Mouse (Mus musculus): ENCODE results near the gene Msh5. TPM values are rescaled to one million over a fixed set of nuclear protein-coding genes. Genes with fewer than 3 reads are reported as not detected.
A peak's percentile ranks its signal among the peaks of the same experiment; 100 is the strongest.

The Msh5 gene
- polyA plus RNA-seq, 1 experiment from 2014 or later: 4.2 TPM

DNA sequence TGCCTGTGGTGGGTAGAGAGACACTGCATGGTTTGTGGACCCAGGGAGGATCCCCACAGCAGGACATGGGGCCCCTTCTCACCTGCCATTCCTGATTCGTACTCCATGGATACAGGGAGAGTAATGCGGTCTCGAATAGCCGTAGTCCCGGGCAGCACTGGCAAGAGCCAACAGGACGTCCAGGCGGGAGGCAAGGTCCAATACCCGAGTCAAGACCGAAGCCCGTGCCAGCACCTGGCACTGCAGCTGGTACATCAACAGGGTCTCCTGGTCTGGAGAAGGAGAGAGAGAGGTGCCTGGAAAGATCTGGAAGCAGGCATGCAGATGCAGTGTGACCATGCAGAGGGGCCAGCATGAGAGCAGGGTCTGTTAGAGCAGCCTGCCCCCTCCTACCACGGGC, 15.3 kb downstream of the Msh5 start:
- H3K4me2 ChIP-seq (replicated peaks; ENCODE audit: low read depth, low read length): no peak overlapping the region
- H3K27ac ChIP-seq (ENCODE audit: low read depth, low read length): no peak overlapping the region
- no peaks in the 10 kb centered on the region for H3K9me3 ChIP-seq (ENCODE audit: control insufficient read depth, low read length)
- H3K9ac ChIP-seq (ENCODE audit: low read depth, low read length): no peak overlapping the region
- H3K4me1 ChIP-seq (replicated peaks; ENCODE audit: control insufficient read depth, insufficient read depth, low read length): peaks cover 11% of the 10 kb centered on the region
- H3K27me3 ChIP-seq (ENCODE audit: control insufficient read depth, insufficient read depth, low read length): no peaks in the 10 kb centered on the region
- ATAC-seq (ENCODE audit: low FRiP score) (no peak), DNase-seq (ENCODE audit: low spot score) (no peak)
- WGBS: 90% methylated on average over 11 of the region's 11 CpGs
- no peak overlapping the region for H3K4me3 ChIP-seq (ENCODE audit: low read depth, low read length)
- H3K36me3 ChIP-seq (ENCODE audit: control insufficient read depth, insufficient read depth, low read length): no peaks in the 10 kb centered on the region

DNA sequence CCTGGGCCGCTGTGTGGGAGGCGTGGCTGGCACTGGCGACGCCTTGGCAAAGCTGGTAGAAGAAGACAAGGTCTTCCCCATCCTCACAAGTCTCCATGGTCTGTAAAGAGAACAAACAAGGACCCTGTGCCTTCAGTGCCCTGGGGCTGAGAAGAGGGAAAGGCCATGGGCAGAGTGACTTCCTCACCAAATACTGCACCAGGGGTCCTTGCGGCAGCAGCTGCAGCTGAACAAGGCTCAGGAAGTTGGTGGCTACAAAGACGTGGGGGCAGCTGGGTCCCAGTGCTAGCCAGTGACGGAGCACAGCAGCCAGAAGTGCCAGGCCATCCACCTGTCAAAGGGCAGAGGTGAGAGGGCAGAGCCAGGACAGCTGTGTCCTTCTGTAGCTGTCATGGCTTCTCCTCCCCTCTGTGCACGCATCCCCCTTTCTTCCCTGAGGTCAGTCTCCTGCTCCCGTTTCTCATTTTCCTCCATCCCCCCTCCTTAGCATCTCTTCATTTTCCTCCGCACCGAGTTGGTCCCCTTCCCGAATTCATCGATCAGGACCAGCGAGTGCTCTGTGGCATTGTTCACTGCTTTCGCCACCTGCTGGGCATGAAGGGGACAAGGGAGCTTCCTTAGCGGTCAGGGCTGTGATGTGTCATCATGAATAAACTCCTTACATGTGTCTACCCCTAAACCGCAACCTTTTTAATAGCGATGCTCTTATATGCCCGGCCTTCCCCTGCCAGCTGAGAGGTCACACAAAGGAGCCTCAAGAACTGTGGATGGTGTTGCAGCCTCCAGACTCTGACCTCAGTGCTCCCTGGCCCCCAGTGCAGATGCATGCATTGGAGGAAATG, 16.6 kb downstream of the Msh5 start:
- Histone ChIP-seq H3K4me1 (replicated peaks; ENCODE audit: control insufficient read depth, insufficient read depth, low read length) (peaks cover 11% of the 10 kb centered on the region), H3K36me3 (ENCODE audit: control insufficient read depth, insufficient read depth, low read length) (no peaks in the 10 kb centered on the region), H3K27me3 (ENCODE audit: control insufficient read depth, insufficient read depth, low read length) (no peaks in the 10 kb centered on the region), H3K9me3 (ENCODE audit: control insufficient read depth, low read length) (no peaks in the 10 kb centered on the region), H3K4me3 (ENCODE audit: low read depth, low read length) (no peak overlapping the region), H3K4me2 (replicated peaks; ENCODE audit: low read depth, low read length) (peak overlapping the region; percentile 17), H3K9ac (ENCODE audit: low read depth, low read length) (0 out of 2 replicates have a peak overlapping the region, but pooled peaks have one; percentile 20), H3K27ac (ENCODE audit: low read depth, low read length) (0 out of 2 replicates have a peak overlapping the region, but pooled peaks have one; percentile 33)
- DNase-seq (ENCODE audit: low spot score): peak; percentile 67
- peak; percentile 28; the same call in 1 of the 2 replicates for ATAC-seq (ENCODE audit: low FRiP score)
- WGBS: 28% methylated on average over 19 of the region's 19 CpGs

DNA sequence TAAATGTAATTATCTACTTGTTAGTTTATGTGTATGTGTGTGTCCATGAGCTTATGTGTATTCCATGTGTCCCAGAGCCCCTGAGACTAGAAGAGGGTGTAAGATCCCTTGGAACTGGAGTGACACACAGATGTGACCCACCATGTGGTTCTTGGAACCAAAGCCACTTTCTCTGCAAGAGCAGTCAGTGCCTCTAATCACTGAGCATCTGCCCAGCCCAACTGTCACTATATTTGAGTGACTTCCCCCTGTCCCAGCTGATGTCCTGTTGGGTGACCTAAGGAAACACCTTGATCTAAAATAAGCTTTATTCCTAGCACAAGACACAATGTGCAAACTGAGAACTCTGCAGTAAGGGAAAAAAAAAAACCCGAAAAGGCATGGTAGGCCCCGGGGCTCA, 18.2 kb downstream of the Msh5 start:
- Histone ChIP-seq H3K27me3 (ENCODE audit: control insufficient read depth, insufficient read depth, low read length) (no peaks in the 10 kb centered on the region), H3K27ac (ENCODE audit: low read depth, low read length) (no peak overlapping the region), H3K4me1 (replicated peaks; ENCODE audit: control insufficient read depth, insufficient read depth, low read length) (peaks cover 11% of the 10 kb centered on the region), H3K4me2 (replicated peaks; ENCODE audit: low read depth, low read length) (no peak overlapping the region), H3K36me3 (ENCODE audit: control insufficient read depth, insufficient read depth, low read length) (no peaks in the 10 kb centered on the region), H3K9ac (ENCODE audit: low read depth, low read length) (no peak overlapping the region), H3K4me3 (ENCODE audit: low read depth, low read length) (no peak overlapping the region), H3K9me3 (ENCODE audit: control insufficient read depth, low read length) (no peaks in the 10 kb centered on the region)
- 74% methylated on average over 2 of the region's 2 CpGs for WGBS
- DNase-seq (ENCODE audit: low spot score): no peak
- no peak for ATAC-seq (ENCODE audit: low FRiP score)

DNA sequence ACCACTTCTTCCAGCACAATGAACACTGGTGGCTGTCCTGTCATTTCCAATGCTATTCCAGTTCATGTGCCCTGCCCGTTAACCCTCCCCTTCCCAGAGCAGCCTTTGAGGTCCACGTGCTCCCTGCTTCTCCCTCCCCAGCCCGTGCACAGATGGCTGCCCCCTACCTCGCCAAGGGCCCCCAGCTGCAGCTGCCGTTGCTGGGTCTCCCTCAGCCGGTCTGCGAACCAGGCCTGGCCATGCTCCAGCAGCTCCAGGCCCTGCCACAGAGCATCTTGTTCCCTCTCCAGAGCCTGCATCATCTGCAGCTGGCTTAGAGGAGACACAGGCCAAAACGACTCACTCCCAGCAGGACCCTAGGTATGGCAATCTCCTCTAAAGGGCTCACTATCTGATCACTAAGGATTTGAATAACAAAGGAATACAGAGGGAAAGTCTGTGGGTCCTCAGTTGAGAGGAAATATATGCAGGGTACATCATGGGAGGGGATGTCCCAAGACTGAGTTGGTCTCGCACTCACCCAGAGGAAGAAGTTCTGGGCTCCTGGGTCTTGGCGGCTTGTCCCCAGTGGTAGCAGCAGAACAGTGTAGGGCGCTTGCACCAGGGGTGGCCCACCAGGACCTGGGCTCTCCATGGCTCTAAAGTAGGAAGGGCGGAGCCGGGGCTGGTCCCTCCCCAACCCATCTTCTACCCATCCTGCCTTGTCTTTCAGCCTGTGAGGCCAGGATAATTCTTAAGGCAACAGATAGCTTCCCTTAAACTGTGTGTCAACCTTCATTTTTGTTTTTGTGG, 19.1 kb downstream of the Msh5 start, which contains the start of gene Sapcd1:
Gene Sapcd1, minus strand, starts transcription at position 740 of the 792 bp plus-strand sequence.
- WGBS: 31% methylated on average over 13 of the region's 13 CpGs
- Histone ChIP-seq H3K27me3 (ENCODE audit: control insufficient read depth, insufficient read depth, low read length) (no peaks in the 10 kb centered on the region), H3K4me3 (ENCODE audit: low read depth, low read length) (no peak within 1 kb of the TSS), H3K36me3 (ENCODE audit: control insufficient read depth, insufficient read depth, low read length) (no peaks in the 10 kb centered on the region), H3K27ac (ENCODE audit: low read depth, low read length) (peak within 1 kb of the TSS; percentile 61; the same call in 1 of the 2 replicates), H3K4me2 (replicated peaks; ENCODE audit: low read depth, low read length) (no peak within 1 kb of the TSS), H3K4me1 (replicated peaks; ENCODE audit: control insufficient read depth, insufficient read depth, low read length) (peaks cover 11% of the 10 kb centered on the region), H3K9me3 (ENCODE audit: control insufficient read depth, low read length) (no peaks in the 10 kb centered on the region), H3K9ac (ENCODE audit: low read depth, low read length) (peak within 1 kb of the TSS; percentile 45; the same call in 1 of the 2 replicates)
- DNase-seq (ENCODE audit: low spot score) (peak; percentile 57), ATAC-seq (ENCODE audit: low FRiP score) (peak; percentile 75)

DNA sequence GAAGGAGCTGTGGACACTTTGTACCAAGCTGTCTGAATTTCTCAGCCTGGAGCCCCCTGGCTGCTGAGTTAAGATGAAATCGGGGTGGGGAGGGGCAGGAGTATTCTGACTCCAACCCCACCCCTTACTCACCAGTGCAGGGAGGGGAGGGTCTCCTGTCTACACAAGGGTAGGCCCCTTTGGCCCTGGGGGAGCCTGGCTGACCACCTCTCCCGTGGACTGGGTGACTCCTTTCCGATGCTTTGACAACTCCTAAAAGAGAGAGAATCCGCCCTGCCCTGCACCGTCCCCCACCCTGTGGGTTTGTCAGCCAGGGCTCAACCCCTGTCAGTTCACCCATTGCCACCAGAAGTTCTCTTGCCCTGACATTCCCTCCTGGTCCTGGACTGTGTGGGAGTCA, 20.3 kb downstream of the Msh5 start:
- H3K4me1 ChIP-seq (replicated peaks; ENCODE audit: control insufficient read depth, insufficient read depth, low read length): peaks cover 14% of the 10 kb centered on the region
- no peak overlapping the region for H3K4me3 ChIP-seq (ENCODE audit: low read depth, low read length)
- H3K27me3 ChIP-seq (ENCODE audit: control insufficient read depth, insufficient read depth, low read length): no peaks in the 10 kb centered on the region
- H3K36me3 ChIP-seq (ENCODE audit: control insufficient read depth, insufficient read depth, low read length): no peaks in the 10 kb centered on the region
- ATAC-seq (ENCODE audit: low FRiP score) (no peak), DNase-seq (ENCODE audit: low spot score) (no peak)
- no peaks in the 10 kb centered on the region for H3K9me3 ChIP-seq (ENCODE audit: control insufficient read depth, low read length)
- WGBS: 93% methylated on average over 5 of the region's 5 CpGs
- H3K9ac ChIP-seq (ENCODE audit: low read depth, low read length): 0 out of 2 replicates have a peak overlapping the region, but pooled peaks have one; percentile 15
- H3K4me2 ChIP-seq (replicated peaks; ENCODE audit: low read depth, low read length): no peak overlapping the region
- no peak overlapping the region for H3K27ac ChIP-seq (ENCODE audit: low read depth, low read length)

DNA sequence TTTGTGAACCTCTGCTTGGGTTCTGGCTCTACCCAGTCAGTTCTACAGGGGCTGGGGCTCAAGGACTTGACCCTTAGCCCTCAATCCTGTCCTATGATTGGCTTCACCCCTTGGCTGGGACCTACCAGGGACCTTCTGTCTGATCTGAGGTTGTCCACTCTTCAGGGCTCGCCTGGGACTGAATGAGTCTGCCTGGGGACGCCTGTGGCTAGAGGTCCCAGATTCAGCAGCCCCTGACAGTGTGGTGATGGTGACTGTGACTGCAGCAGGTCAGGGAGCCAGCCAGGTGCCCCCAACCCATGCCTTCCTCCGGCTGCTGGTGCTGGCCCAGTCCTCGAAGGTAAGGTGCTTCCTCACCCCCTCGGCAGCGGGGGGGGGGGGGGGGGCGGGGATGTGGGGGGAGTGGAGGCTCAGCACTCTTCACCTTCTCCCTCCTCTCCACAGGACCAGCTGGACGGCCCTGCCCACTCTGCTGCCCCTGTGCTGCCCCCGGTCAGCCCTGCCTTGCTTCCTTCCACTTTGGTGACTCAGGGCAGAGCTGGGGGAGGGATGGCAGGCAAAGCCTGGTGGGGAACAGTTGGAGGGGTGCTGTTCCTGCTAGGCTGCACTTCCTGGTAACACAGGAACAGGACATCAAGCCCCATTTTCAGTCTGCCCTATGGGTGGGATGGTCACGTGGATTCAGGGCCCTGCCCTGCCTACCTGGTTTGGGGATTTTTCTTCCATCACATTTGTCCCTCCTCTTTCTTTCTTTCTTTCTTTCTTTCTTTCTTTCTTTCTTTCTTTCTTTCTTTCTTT, 21.7 kb downstream of the Msh5 start:
- Histone ChIP-seq H3K27me3 (ENCODE audit: control insufficient read depth, insufficient read depth, low read length) (no peaks in the 10 kb centered on the region), H3K4me3 (ENCODE audit: low read depth, low read length) (no peak overlapping the region), H3K4me2 (replicated peaks; ENCODE audit: low read depth, low read length) (no peak overlapping the region), H3K27ac (ENCODE audit: low read depth, low read length) (no peak overlapping the region), H3K4me1 (replicated peaks; ENCODE audit: control insufficient read depth, insufficient read depth, low read length) (peaks cover 10% of the 10 kb centered on the region), H3K9me3 (ENCODE audit: control insufficient read depth, low read length) (no peaks in the 10 kb centered on the region), H3K9ac (ENCODE audit: low read depth, low read length) (no peak overlapping the region), H3K36me3 (ENCODE audit: control insufficient read depth, insufficient read depth, low read length) (no peaks in the 10 kb centered on the region)
- 56% methylated on average over 10 of the region's 10 CpGs for WGBS
- DNase-seq (ENCODE audit: low spot score) (no peak), ATAC-seq (ENCODE audit: low FRiP score) (no peak)

DNA sequence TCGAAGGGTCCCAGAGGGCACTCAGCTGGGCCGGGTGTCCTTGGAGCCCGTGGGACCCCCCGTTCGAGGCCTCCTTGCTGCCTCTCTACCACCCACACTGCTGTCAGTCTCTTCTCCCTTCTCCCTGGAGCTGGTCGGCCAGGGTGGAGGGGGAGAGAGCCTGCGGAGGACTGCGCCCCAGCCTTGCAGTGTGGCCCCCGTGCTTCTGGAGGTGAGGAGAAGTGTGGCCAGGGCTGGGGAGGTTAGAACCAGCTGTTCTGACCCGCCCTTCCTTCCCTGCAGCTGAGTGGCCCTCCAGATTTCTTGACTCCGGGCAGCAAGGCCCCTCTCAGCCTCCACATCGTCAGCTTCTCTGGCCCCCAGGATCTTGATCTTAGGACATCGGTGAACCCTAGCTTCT, 22.3 kb downstream of the Msh5 start:
- 81% methylated on average over 13 of the region's 13 CpGs for WGBS
- no peaks in the 10 kb centered on the region for H3K27me3 ChIP-seq (ENCODE audit: control insufficient read depth, insufficient read depth, low read length)
- no peak overlapping the region for H3K4me3 ChIP-seq (ENCODE audit: low read depth, low read length)
- no peak overlapping the region for H3K4me2 ChIP-seq (replicated peaks; ENCODE audit: low read depth, low read length)
- DNase-seq (ENCODE audit: low spot score) (no peak), ATAC-seq (ENCODE audit: low FRiP score) (no peak)
- H3K9ac ChIP-seq (ENCODE audit: low read depth, low read length): no peak overlapping the region
- H3K4me1 ChIP-seq (replicated peaks; ENCODE audit: control insufficient read depth, insufficient read depth, low read length): peaks cover 6% of the 10 kb centered on the region
- no peak overlapping the region for H3K27ac ChIP-seq (ENCODE audit: low read depth, low read length)
- H3K9me3 ChIP-seq (ENCODE audit: control insufficient read depth, low read length): no peaks in the 10 kb centered on the region
- H3K36me3 ChIP-seq (ENCODE audit: control insufficient read depth, insufficient read depth, low read length): no peaks in the 10 kb centered on the region

DNA sequence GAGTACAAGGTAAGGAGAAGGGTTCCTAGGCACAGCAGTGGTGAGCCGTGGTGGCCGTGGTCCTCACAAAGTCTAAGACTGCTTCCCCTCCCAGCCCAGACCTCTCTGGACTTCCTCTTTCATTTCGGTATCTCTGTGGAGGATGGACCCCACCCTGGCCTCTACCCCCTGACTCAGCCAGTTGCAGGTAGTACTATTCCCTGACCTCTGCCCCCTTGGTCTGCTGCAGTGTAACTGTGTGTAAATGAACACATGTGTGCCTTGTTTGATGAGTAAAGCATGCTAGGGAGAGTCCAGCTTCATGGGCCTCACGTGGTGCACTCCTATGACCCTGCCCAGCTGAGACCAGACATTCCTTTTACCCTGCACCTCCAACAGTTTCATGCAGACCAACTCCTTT, 22.8 kb downstream of the Msh5 start:
- Histone ChIP-seq H3K4me1 (replicated peaks; ENCODE audit: control insufficient read depth, insufficient read depth, low read length) (peaks cover 6% of the 10 kb centered on the region), H3K27ac (ENCODE audit: low read depth, low read length) (no peak overlapping the region), H3K36me3 (ENCODE audit: control insufficient read depth, insufficient read depth, low read length) (no peaks in the 10 kb centered on the region), H3K9ac (ENCODE audit: low read depth, low read length) (no peak overlapping the region), H3K9me3 (ENCODE audit: control insufficient read depth, low read length) (no peaks in the 10 kb centered on the region), H3K4me2 (replicated peaks; ENCODE audit: low read depth, low read length) (no peak overlapping the region), H3K27me3 (ENCODE audit: control insufficient read depth, insufficient read depth, low read length) (no peaks in the 10 kb centered on the region), H3K4me3 (ENCODE audit: low read depth, low read length) (no peak overlapping the region)
- DNase-seq (ENCODE audit: low spot score) (no peak), ATAC-seq (ENCODE audit: low FRiP score) (no peak)
- 79% methylated on average over 4 of the region's 4 CpGs for WGBS
